ENCODE assay signal across 23 mouse cellular contexts in genomic region chr13:97493836-97494235, GRCm38 (mm10).
"Had no signal": no experiment of that assay in that cellular context is flagged by ENCODE, and none has a peak within 500 bp of the region (broad histone marks: within the 10 kb centered on the region; RNA-seq: fewer than 3 reads in every experiment).

No protein-coding gene starts in this region.

- H3K36me3 ChIP-seq: heart, embryonic 10.5 days; heart, embryonic 13.5 days; heart, embryonic 15.5 days; hindbrain, embryonic 13.5 days; hindbrain, embryonic 15.5 days; kidney, embryonic 15.5 days; limb, embryonic 10.5 days; limb, embryonic 12.5 days; liver, embryonic 13.5 days had no signal

- H3K9ac ChIP-seq: heart, embryonic 13.5 days; heart, embryonic 15.5 days; hindbrain, embryonic 13.5 days; hindbrain, embryonic 15.5 days; kidney, embryonic 15.5 days; limb, embryonic 12.5 days; liver, embryonic 13.5 days had no signal

- H3K4me1 ChIP-seq: liver, embryonic 13.5 days had no signal

- H3K9me3 ChIP-seq: heart, embryonic 10.5 days; heart, embryonic 13.5 days; heart, embryonic 15.5 days; hindbrain, embryonic 13.5 days; hindbrain, embryonic 15.5 days; kidney, embryonic 15.5 days; limb, embryonic 10.5 days; limb, embryonic 12.5 days; liver, embryonic 13.5 days had no signal

- DNase-seq: heart, adult 18-20 months; heart, postnatal 14 days; heart, postnatal 36 days; kidney, adult 11 months; kidney, adult 2 months; kidney, adult 9 months; kidney, postnatal 25 days; kidney, postnatal 4 days; liver; liver, embryonic 13.5 days had no signal

- H3K27ac ChIP-seq: heart, embryonic 10.5 days; heart, embryonic 13.5 days; heart, embryonic 15.5 days; hindbrain, embryonic 15.5 days; hindbrain, postnatal 0 days; kidney, embryonic 15.5 days; kidney, postnatal 0 days; limb, embryonic 10.5 days; limb, embryonic 12.5 days; liver, embryonic 13.5 days had no signal

- H3K4me3 ChIP-seq: heart, embryonic 10.5 days; heart, embryonic 13.5 days; heart, embryonic 15.5 days; hindbrain, embryonic 13.5 days; hindbrain, embryonic 15.5 days; kidney, embryonic 15.5 days; layer of hippocampus, adult 2 months; limb, embryonic 10.5 days; limb, embryonic 12.5 days; liver, embryonic 13.5 days had no signal

- H3K27me3 ChIP-seq: heart, embryonic 15.5 days; hindbrain, embryonic 13.5 days; hindbrain, embryonic 15.5 days; kidney, embryonic 15.5 days had no signal

- H3K4me2 ChIP-seq: heart, embryonic 13.5 days; heart, embryonic 15.5 days; hindbrain, embryonic 13.5 days; hindbrain, embryonic 15.5 days; kidney, embryonic 15.5 days; limb, embryonic 12.5 days; liver, embryonic 11.5 days; liver, embryonic 13.5 days had no signal

- ATAC-seq: intestine, embryonic 16.5 days had no signal
